Mouse (Mus musculus) limb, embryonic 15.5 days (tissue): Measurements from ENCODE around the gene Tpx2. TPM values are rescaled to one million over a fixed set of nuclear protein-coding genes. Genes with fewer than 3 reads are reported as not detected.

ENCODE experiments used
- ATAC-seq: fragments of 200-750 bp; cut with Nextera tagmentation; 2 replicates; pipeline ENCODE4 v1.8.0; 2017; ENCODE audit warnings: low read depth, moderate TSS enrichment; ENCODE audit not compliant: insufficient number of reproducible peaks, low FRiP score, low TSS enrichment
- H3K27ac ChIP-seq: fragments of 300-500 bp; sonication (generic); 2 replicates; pipeline ENCODE4 v1.5.1; 2015; ENCODE audit warnings: moderate library complexity, mild to moderate bottlenecking, inconsistent platforms
- H3K27me3 ChIP-seq: fragments of 300-500 bp; sonication (generic); 2 replicates; pipeline ENCODE4 v1.6.1; 2015; ENCODE audit warnings: inconsistent platforms
- H3K36me3 ChIP-seq: fragments of 300-500 bp; sonication (generic); 2 replicates; pipeline ENCODE4 v1.6.1; 2015; ENCODE audit warnings: inconsistent platforms
- H3K4me1 ChIP-seq: fragments of 300-500 bp; sonication (generic); 2 replicates; pipeline ENCODE4 v1.6.1; 2015; ENCODE audit warnings: inconsistent platforms
- H3K4me2 ChIP-seq: fragments of 300-500 bp; sonication (generic); 2 replicates; pipeline ENCODE4 v1.6.1; 2015; ENCODE audit warnings: mild to moderate bottlenecking, inconsistent platforms
- H3K4me3 ChIP-seq: fragments of 300-500 bp; sonication (generic); 2 replicates; pipeline ENCODE4 v1.5.1; 2015; ENCODE audit warnings: mild to moderate bottlenecking, inconsistent platforms
- H3K9ac ChIP-seq: fragments of 300-500 bp; sonication (generic); 2 replicates; pipeline ENCODE4 v1.6.1; 2015; ENCODE audit warnings: inconsistent platforms
- H3K9me3 ChIP-seq: fragments of 300-500 bp; sonication (generic); 2 replicates; pipeline ENCODE4 v1.6.1; 2016; ENCODE audit warnings: inconsistent platforms
- WGBS: fragments of 180-500 bp; shearing (Covaris S2); methylation state at CpG from one replicate; pipeline ENCODE4 v1.1.7; 2015; 5-methylcytosine and 5-hydroxymethylcytosine counted together
- polyA plus RNA-seq: library from polyadenylated mRNA; unstranded; fragments of >200 nt; fragmentation: Nextera tagmentation; extraction: Ambion mirVana; gene quantifications from 2 replicates; pipeline ENCODE4 v1.2.1, GENCODE M21; 2015

Tpx2 gene
- polyA plus RNA-seq, 1 experiment from 2014 or later: 69.1 TPM

DNA sequence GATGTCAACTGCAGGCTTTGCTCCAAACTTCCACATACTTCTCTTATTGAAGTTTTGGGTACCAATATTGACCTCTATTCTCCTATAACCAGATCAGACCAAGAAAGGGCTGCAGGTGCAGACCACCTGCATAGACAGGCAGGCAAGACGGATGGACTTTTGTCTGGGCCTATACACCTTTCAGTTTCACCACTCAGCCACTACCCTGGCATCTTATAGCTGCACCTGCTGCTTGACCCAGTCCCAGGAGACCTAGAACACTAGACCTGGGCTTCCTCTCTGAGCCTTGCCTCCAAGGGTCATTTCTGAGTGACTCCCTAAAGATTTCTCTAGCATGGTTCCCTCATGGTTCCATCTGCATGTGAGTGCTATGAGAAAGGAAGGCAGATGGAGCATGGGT lies 34.5 kb upstream of the Tpx2 start:
- Histone ChIP-seq H3K9me3 (no peaks in the 10 kb centered on the region), H3K4me3 (no peak overlapping the region), H3K4me1 (peaks cover 35% of the 10 kb centered on the region), H3K9ac (no peak overlapping the region), H3K36me3 (no peaks in the 10 kb centered on the region), H3K27me3 (no peaks in the 10 kb centered on the region), H3K4me2 (no peak overlapping the region), H3K27ac (no peak overlapping the region)
- WGBS: 81% methylated on average over 1 of the region's 1 CpGs
- no peak for ATAC-seq

DNA sequence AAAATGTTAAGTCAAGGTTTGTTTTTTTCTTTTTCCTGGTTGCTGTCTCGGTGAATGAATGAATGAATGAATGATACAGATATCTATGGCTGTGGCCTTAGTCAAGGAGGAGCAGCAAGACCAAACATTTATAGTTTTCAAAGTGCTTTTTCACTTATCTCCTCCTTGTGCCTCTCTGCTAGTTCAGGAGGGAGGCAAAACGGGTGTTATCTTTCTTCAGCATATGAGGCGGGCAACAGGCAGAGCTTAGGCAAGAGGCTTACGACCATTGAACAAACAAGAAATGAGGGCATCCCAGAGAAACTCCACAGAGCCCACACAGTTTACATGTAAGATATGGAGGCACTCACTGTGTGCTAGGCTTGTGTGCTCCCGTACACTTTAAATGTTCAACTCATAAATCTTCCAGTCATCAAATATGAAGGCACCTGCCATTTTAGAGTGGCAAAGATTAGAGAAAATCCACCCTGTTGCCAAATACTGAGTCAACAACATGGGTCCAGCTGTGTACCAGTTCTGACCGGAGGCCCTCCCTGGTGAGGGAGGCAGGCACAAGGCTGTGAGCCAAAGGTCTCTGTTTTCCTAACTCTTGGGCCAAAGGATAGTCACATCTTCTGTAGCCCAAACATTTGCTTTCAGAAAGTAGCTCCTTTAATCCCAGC lies 33.4 kb upstream of the Tpx2 start:
- H3K4me3 ChIP-seq: no peak overlapping the region
- H3K9me3 ChIP-seq: no peaks in the 10 kb centered on the region
- peaks cover 5% of the 10 kb centered on the region for H3K36me3 ChIP-seq
- peaks cover 38% of the 10 kb centered on the region for H3K4me1 ChIP-seq
- H3K4me2 ChIP-seq: no peak overlapping the region
- WGBS: 76% methylated on average over 6 of the region's 6 CpGs
- ATAC-seq: no peak
- H3K27ac ChIP-seq: no peak overlapping the region
- no peak overlapping the region for H3K9ac ChIP-seq
- no peaks in the 10 kb centered on the region for H3K27me3 ChIP-seq

DNA sequence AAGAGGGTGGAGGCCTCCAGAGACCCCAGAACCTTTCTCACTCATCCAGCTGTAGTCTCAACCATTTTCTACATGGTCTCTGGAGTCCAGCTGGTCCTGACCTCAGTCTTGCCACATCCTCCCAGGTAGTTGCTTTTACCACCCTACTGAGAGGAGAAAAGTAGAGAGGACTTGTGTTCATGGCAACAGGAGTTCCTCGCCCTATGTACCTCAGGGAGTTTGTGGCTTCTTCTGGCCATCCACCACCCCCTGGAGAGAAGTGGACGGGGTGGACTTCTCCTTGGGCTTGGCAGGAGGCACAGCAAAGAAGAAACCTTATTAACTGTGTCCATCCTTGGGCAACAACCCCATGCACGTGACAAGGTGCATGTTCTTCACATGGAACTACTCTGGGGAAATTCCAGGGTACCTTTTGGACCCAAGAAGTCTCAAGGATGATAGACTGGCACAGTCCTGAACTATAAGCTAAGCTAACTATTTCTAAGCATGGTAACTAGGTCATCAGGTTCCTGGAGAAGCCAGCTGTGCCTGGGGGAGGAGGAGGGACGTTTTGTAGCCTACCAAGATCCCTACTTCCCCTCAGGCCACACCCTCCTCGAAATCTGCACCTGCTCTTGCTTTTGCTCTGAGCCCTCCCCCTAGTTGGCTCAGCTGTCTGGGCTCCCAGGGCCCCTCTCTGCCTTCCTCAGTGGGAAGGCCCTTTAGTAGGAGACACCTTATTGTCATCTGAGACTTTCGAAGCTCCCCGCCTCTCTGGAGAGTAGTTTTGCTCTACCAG lies 31.7 kb upstream of the Tpx2 start:
- ATAC-seq: no peak
- no peak overlapping the region for H3K9ac ChIP-seq
- H3K36me3 ChIP-seq: peaks cover 5% of the 10 kb centered on the region
- H3K9me3 ChIP-seq: no peaks in the 10 kb centered on the region
- H3K4me1 ChIP-seq: peaks cover 50% of the 10 kb centered on the region
- 61% methylated on average over 7 of the region's 7 CpGs for WGBS
- peak overlapping the region; percentile 61 for H3K27ac ChIP-seq
- no peak overlapping the region for H3K4me3 ChIP-seq
- no peak overlapping the region for H3K4me2 ChIP-seq
- no peaks in the 10 kb centered on the region for H3K27me3 ChIP-seq

DNA sequence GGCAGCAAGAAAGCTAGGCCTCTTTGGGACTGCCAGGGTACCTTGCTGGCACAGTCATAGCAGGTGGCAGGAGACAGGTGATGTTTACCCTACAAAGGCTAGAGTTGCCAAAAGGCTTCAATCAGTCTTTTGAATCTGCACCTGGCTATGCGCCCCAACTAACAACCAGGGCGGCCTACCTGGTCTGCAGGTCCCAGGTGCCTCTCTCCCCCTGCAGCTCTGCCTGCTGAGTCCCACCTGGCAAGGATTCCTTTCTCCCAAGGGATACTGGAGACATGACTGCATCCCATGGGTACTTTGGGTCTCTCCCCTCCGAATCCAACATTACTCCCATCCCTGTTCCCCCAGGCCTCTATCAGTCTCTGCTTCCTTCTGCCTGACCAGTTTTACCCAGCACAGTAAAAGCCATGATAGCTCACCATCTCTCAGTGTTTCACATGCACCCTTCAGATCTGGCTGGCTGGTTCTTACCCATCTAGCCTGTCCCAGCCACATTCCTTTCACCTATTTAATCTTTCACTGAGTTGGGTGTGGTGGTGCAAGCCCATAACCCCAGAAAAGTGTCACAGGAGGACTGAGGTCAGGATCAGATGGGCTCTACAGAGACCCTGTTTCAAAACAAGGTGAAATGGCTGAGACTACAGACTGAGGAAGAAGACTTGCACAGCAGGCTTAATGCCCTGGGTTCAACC lies 31.0 kb upstream of the Tpx2 start:
- WGBS: 74% methylated on average over 3 of the region's 3 CpGs
- H3K4me2 ChIP-seq: no peak overlapping the region
- no peaks in the 10 kb centered on the region for H3K27me3 ChIP-seq
- no peak overlapping the region for H3K4me3 ChIP-seq
- H3K4me1 ChIP-seq: peaks cover 53% of the 10 kb centered on the region
- peak overlapping the region; percentile 61 for H3K27ac ChIP-seq
- ATAC-seq: no peak
- H3K36me3 ChIP-seq: peaks cover 5% of the 10 kb centered on the region
- H3K9ac ChIP-seq: no peak overlapping the region
- H3K9me3 ChIP-seq: no peaks in the 10 kb centered on the region

DNA sequence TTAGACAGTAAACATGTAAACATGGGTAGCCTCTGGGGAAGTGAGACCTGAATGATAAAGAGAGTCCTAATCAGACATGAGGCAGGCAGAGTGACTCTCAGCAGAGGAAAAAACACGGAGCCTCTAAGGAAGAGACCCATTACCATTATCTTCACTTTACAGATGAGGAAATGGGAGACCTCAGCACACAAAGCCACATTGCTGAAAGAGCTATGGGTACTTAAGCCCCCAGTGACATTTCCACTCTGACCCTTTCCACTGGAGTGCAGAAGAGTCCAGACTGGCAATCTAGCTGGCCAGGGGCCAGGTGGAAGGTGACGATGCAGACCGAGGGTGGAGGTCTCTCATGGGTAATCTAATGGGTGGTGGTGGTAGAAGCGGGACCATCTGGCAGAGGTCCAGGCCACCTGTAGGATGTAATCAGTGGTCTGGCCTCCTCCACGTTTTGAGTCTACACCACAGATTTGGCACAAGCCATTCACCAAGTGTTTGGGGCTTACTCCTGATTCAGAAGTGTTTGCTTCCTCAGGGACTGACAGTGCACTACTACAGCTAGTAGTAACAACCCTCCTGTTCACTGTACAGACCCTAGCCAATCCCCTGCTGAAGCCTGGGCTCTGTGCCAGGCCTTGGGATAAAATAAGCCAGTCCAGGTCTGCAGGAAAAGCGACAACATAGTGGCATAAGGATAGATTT lies 30.0 kb upstream of the Tpx2 start:
- no peak overlapping the region; the same call in none of the 2 replicates for H3K27ac ChIP-seq

DNA sequence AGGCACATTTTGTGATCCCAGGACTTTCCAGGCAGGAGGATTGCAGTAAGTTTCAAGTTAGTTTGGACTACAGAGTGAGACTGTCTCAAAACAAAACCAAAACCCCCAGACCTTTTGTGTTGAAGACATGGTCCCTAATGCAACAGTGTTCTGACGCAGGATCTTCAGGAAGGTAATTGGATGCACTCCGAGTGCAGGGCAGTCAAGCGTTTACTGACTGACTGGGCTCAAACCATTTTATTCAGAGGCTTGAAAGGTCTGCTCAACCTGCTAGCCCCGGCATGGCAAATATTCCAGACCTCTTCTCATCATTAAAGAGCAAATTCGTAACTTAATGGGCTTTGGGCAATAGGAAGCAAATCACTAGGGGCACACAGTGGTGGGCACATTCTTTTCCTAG lies 29.1 kb upstream of the Tpx2 start:
- H3K4me1 ChIP-seq: peaks cover 60% of the 10 kb centered on the region
- ATAC-seq: no peak
- WGBS: 76% methylated on average over 5 of the region's 5 CpGs
- H3K27ac ChIP-seq: no peak overlapping the region
- H3K36me3 ChIP-seq: peaks cover 5% of the 10 kb centered on the region
- no peak overlapping the region for H3K4me2 ChIP-seq
- H3K4me3 ChIP-seq: no peak overlapping the region
- H3K9me3 ChIP-seq: no peaks in the 10 kb centered on the region
- no peak overlapping the region for H3K9ac ChIP-seq
- no peaks in the 10 kb centered on the region for H3K27me3 ChIP-seq

More for the DNA sequence above, 30.0 kb upstream of the Tpx2 start:
- peak; percentile 22; the same call in 1 of the 2 replicates for ATAC-seq
- no peak overlapping the region for H3K4me3 ChIP-seq
- H3K4me2 ChIP-seq: no peak overlapping the region
- peaks cover 5% of the 10 kb centered on the region for H3K36me3 ChIP-seq
- no peak overlapping the region for H3K9ac ChIP-seq
- no peaks in the 10 kb centered on the region for H3K27me3 ChIP-seq
- WGBS: 34% methylated on average over 6 of the region's 6 CpGs
- no peaks in the 10 kb centered on the region for H3K9me3 ChIP-seq
- H3K4me1 ChIP-seq: peaks cover 60% of the 10 kb centered on the region

DNA sequence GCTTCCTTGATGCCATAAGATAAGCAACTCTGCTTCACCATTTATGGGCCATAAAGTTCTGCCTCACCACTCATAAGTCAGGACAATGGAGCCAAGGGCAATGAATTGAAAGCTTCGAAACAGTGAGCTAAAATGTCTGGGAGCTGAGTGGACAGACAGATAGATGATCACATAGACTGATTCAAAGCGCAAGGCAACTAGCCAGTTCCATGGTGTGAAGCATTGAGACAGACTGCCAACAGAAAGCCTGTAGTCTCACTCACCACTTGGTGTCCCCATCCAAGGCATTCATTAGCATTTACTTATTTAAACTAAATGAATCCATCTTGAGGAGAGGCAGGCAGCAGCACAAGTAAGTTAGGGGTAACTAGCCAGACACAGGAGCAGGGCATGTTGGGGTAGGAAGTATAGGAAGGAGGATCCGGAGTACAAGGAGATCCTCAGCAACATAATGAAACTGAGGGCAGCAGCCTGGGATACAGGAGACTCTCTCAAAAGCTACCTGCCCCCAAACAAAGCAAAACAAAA lies 28.6 kb upstream of the Tpx2 start:
- 92% methylated on average over 3 of the region's 3 CpGs for WGBS
- Histone ChIP-seq H3K4me3 (no peak overlapping the region), H3K4me1 (peaks cover 65% of the 10 kb centered on the region), H3K9me3 (no peaks in the 10 kb centered on the region), H3K27ac (0 out of 2 replicates have a peak overlapping the region, but pooled peaks have one; percentile 87), H3K27me3 (no peaks in the 10 kb centered on the region), H3K36me3 (peaks cover 6% of the 10 kb centered on the region), H3K4me2 (no peak overlapping the region), H3K9ac (no peak overlapping the region)
- no peak for ATAC-seq

DNA sequence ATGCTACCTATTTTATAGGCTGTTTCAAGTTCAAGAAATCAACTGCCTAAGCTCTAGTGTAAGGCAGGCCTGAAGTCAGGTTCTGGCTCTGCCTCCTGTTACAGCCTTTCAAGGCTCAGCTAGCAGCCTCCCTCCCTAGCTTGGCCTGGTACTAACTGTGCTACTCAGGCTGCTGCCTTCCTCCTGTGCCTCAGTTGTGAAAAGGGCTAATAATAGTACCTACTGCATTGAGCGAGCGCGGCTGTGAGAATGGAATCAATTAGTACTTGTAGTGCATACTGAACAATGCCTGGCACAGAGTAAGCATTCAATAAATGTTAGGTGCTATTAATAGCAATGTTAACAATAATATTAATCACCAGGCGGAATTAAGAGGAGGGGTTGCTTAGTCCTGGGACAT lies 27.8 kb upstream of the Tpx2 start:
- no peaks in the 10 kb centered on the region for H3K9me3 ChIP-seq
- no peak overlapping the region for H3K9ac ChIP-seq
- H3K4me2 ChIP-seq: no peak overlapping the region
- H3K27ac ChIP-seq: peak overlapping the region; percentile 87
- peaks cover 65% of the 10 kb centered on the region for H3K4me1 ChIP-seq
- no peak overlapping the region for H3K4me3 ChIP-seq
- WGBS: 46% methylated on average over 4 of the region's 4 CpGs
- ATAC-seq: no peak
- peaks cover 8% of the 10 kb centered on the region for H3K36me3 ChIP-seq
- no peaks in the 10 kb centered on the region for H3K27me3 ChIP-seq

DNA sequence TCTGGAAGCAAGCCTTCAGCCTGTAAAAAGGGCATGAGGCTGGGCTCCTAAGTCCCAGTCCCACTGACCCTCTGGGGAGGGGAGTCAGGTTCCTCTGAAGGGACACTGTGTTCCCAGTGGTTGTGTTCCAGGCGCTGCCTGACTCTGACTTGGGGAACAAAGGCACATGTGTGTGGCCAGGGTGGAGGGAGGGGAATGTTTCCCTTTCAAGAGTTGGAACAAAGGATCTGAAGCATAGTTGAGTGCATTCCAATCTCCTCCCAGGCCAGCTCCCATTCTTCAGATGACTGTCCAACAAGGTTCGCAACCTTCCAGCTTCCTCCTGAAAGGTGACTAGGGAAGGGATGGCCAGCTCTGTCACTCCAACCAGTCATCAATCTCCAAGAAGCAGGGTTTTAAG lies 27.4 kb upstream of the Tpx2 start:
- H3K4me1 ChIP-seq: peaks cover 70% of the 10 kb centered on the region
- no peak overlapping the region for H3K9ac ChIP-seq
- peak; percentile 46; the same call in 1 of the 2 replicates for ATAC-seq
- peak overlapping the region; percentile 87 for H3K27ac ChIP-seq
- 26% methylated on average over 2 of the region's 2 CpGs for WGBS
- no peak overlapping the region for H3K4me3 ChIP-seq
- peak overlapping the region; percentile 19; the same call in 1 of the 2 replicates for H3K4me2 ChIP-seq
- H3K27me3 ChIP-seq: no peaks in the 10 kb centered on the region
- H3K9me3 ChIP-seq: no peaks in the 10 kb centered on the region
- peaks cover 8% of the 10 kb centered on the region for H3K36me3 ChIP-seq

DNA sequence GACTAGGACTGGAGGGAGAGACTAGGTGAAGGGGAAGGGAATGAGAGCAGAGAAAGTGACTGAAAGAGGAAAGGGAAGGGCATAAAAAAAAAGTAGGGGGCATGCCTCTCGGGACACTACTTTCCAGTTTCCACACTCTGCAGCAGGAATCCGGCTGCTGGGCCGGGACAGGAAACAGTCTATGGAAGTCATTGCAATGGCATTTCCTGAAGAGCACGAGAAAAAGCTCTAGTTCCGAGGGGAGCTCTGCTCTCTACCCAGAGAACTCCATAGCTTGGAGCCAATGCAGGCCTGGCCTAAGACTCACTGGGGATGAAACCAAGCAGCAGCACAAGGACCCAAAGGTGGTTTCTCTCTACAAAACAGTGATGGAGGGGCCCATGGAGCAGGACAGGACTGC lies 26.7 kb upstream of the Tpx2 start:
- Histone ChIP-seq H3K27ac (peak overlapping the region; percentile 87), H3K36me3 (peaks cover 8% of the 10 kb centered on the region), H3K27me3 (no peaks in the 10 kb centered on the region), H3K9me3 (no peaks in the 10 kb centered on the region), H3K4me3 (no peak overlapping the region), H3K4me2 (peak overlapping the region; percentile 19), H3K9ac (no peak overlapping the region), H3K4me1 (peaks cover 71% of the 10 kb centered on the region)
- WGBS: 28% methylated on average over 5 of the region's 5 CpGs
- 0 out of 2 replicates have a peak, but pooled peaks have one; percentile 30 for ATAC-seq

DNA sequence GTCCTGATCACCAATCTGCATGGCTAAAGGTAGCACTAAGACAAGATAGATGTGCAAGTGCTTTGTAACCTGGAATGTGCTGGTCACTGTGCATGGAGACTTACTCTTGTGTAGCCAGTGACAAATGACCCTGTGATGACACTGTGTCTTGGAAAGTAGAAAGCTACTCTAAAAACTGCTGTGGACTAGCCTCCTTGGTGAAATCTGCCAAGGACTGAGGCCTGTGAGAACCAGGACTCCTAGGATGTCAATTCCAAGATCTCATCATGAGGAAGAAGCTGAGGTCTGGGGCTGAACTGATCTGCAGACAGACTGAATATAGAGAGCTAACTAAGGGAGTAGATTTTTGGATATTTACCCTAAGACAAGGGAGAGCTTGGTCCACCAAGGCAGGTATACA lies 26.2 kb upstream of the Tpx2 start:
- Histone ChIP-seq H3K9me3 (no peaks in the 10 kb centered on the region), H3K4me3 (no peak overlapping the region), H3K4me2 (peak overlapping the region; percentile 19; the same call in 1 of the 2 replicates), H3K36me3 (peaks cover 8% of the 10 kb centered on the region), H3K27ac (peak overlapping the region; percentile 87), H3K9ac (no peak overlapping the region), H3K27me3 (no peaks in the 10 kb centered on the region), H3K4me1 (peaks cover 71% of the 10 kb centered on the region)
- ATAC-seq: no peak
